Mouse (Mus musculus) spleen, adult 2 months (tissue): ENCODE results near the gene Klkb1.

Experiments used
- CTCF ChIP-seq: fragments of 200-500 bp; IDR thresholded peaks from 2 replicates; pipeline ENCODE4 v1.5.1; 2011; ENCODE audit warnings: mild to moderate bottlenecking, inconsistent platforms; ENCODE audit not compliant: insufficient read depth, insufficient read length, insufficient replicate concordance; ENCODE audit errors: extremely low read depth
- POLR2A ChIP-seq: fragments of 200-500 bp; IDR thresholded peaks from 2 replicates; pipeline ENCODE4 v1.6.1; 2011; ENCODE audit warnings: low read depth, low read length, inconsistent platforms

GRCm38 (mm10) chr8:45277453-45277852 lies 17.2 kb downstream of the Klkb1 start:
- TF ChIP-seq CTCF (no peak), POLR2A (no peak)
